Mouse (Mus musculus) CD4-positive, CD25-positive, alpha-beta regulatory T cell, adult 2 months (primary cell): Measurements from ENCODE around the gene Stk33.

Experiments
- DNase-seq: peaks from one replicate; pipeline ENCODE4 v3.0.0-alpha.2; 2012; ENCODE audit warnings: low read depth, low spot score

Stk33 gene

GRCm38 (mm10) chr7:109244776-109245175, 194.1 kb downstream of the Stk33 start:
- DNase-seq = no peak

GRCm38 (mm10) chr7:109241313-109241712, 197.6 kb downstream of the Stk33 start:
- DNase-seq = no peak

- DNase-seq = no peak
These were observed 199.5 kb downstream of the Stk33 start for GRCm38 (mm10) chr7:109239346-109239745.

GRCm38 (mm10) chr7:109238724-109239123, 200.2 kb downstream of the Stk33 start:
- no peak for DNase-seq

- DNase-seq = no peak
These were observed 203.8 kb downstream of the Stk33 start for GRCm38 (mm10) chr7:109234882-109235640.

GRCm38 (mm10) chr7:109234476-109234875, 204.4 kb downstream of the Stk33 start:
- DNase-seq = no peak

GRCm38 (mm10) chr7:109231881-109232321, 207.0 kb downstream of the Stk33 start:
- no peak for DNase-seq

GRCm38 (mm10) chr7:109231307-109231706, 207.6 kb downstream of the Stk33 start:
- no peak for DNase-seq

GRCm38 (mm10) chr7:109230806-109231205, 208.1 kb downstream of the Stk33 start:
- peak; percentile 46 for DNase-seq
